Mouse (Mus musculus): ENCODE measurements around the gene Chn2.
A peak's percentile ranks its signal among the peaks of the same experiment; 100 is the strongest.

The Chn2 gene

DNA sequence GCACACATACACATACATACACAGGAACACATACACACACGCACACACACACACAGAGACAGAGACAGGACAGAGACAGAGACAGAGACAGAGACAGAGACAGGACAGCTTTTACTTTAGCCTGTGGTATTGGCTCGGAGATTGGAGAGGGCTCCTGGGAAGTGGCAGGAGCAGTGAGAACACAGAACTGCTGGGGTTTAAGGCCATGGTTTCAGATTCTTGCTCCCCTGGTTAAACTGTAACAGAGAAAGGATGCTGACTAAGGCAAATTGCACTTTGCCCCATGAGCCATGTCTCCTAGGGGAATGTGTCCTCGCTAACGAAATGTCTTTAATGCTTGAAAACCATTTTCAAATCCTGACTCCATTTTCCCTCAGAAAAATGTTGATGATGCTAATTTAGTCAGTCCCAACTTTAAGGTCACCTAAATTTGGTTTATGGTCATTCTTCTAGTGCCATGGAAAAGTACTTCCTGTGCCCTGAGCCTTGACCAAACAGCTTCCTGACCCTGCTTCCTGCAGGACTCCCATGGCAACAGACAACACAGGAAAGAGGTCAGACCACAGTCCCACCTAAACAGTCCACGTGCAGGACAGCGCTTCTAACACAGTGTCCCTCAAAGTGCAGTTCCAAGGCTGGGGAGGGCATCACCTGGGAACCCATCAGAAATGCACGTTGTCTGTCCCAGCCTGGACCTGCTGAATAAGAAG lies 163.1 kb downstream of the Chn2 start:
- DNase-seq (ENCODE audit: low read depth), result no peak

GRCm38 (mm10) chr6:54203316-54203715 lies 164.0 kb downstream of the Chn2 start:
- no peak for DNase-seq (ENCODE audit: low read depth)

- DNase-seq (ENCODE audit: low read depth), result no peak
Observed at GRCm38 (mm10) chr6:54203926-54204325, 164.6 kb downstream of the Chn2 start.

- DNase-seq (ENCODE audit: low read depth), result peak; percentile 11
Observed at GRCm38 (mm10) chr6:54204931-54205330, 165.6 kb downstream of the Chn2 start.

DNA sequence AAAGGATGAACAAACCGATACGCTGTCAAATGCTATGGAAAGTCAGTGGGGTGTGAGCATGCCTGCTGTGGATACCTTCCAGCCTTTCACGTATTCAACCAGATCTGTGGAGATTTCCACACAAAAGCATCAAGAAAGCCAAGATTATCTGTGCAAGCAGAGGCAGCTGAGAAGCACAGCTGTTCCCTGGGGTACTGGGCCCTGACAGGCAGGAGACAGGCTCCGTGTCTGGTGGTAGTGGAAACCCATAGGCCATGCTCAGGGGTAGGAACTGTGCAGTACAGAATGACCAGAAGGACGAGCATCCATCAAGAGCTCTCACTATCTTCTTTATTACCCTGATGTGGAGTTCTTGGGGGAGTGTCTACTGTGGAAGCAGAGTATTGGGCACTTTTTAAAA lies 166.1 kb downstream of the Chn2 start:
- DNase-seq (ENCODE audit: low read depth), result no peak

- no peak for DNase-seq (ENCODE audit: low read depth)
Observed at GRCm38 (mm10) chr6:54206221-54206738, 166.9 kb downstream of the Chn2 start.

- no peak for DNase-seq (ENCODE audit: low read depth)
Observed at GRCm38 (mm10) chr6:54208786-54209185, 169.4 kb downstream of the Chn2 start.

GRCm38 (mm10) chr6:54210971-54211370 lies 171.6 kb downstream of the Chn2 start:
- no peak for DNase-seq (ENCODE audit: low read depth)

- no peak for DNase-seq (ENCODE audit: low read depth)
Observed at GRCm38 (mm10) chr6:54211939-54212338, 172.6 kb downstream of the Chn2 start.

DNA sequence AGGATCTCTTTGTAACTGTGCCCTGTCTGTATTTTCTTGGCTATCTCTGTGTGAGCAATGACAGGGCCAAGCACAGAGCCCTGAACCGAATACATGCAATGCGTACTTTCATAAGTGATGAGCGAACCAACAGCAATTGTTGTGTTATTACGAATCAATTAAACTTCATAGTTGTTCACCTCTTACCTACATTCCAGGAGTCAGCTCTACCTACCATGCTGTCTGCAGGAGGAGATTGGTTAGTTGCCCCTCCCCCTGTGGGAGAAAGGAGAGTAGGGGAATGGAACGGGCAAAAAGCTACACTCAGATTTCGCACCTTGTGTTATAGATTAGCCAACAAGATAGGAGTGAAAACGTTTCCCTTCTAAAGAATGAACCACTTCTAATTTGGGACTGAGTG lies 174.4 kb downstream of the Chn2 start:
- DNase-seq (ENCODE audit: low read depth), result no peak

DNA sequence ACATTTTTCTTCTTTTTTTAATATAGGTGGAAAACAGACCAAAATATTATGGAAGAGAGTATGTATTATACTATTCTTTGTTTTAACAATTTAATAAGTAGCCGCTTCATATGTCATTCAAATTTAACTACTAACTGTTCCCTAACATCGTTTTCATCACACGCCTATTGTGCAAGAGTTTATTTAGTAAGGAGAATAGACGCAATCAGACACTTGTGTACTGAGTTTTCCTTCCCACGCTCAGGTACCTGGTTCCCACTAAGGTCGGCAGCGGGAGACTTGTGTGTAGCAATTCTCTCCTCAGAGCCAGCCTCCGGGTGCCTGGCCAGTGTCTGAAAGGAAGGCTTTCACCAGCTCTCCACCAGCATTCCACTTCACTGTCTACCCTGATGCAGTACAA lies 176.3 kb downstream of the Chn2 start:
- no peak for DNase-seq (ENCODE audit: low read depth)

DNA sequence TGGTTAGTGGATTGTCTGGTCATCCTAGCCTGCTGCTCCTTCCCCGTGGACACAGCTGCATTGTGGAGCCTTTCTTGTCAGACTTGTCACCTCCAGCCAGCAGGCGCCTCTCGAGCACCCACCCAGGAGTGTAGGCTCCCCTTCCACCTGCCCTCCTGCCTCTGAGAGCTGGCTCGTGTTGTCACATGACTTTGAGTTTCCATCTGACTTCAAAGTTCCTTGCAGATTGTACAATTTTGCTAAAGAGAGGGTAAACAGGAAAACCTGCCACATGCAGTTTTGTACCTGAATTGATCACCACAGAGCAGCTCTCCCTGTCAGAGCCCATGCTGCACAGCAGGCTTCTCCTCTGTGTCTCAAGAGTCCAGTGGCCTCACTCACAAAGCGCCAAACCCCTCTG lies 177.2 kb downstream of the Chn2 start:
- no peak for DNase-seq (ENCODE audit: low read depth)

DNA sequence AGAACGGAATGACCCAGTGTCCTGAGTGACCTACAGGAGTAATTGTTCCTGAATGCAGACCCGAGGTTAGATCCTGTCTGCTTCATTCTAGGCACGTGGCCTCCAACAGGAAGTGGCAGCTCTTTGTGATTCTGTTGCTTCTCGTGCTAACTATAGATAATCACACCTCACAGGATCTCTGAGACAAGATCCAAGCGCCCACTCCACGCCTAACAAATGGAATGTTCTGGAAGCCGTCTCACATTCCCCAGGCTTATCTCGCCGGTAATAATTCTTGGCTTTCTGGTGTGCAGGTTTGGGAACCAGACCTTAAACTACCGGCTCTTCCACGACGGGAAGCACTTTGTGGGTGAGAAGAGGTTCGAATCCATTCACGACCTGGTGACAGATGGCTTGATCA lies 180.8 kb downstream of the Chn2 start:
- no peak for DNase-seq (ENCODE audit: low read depth)

DNA sequence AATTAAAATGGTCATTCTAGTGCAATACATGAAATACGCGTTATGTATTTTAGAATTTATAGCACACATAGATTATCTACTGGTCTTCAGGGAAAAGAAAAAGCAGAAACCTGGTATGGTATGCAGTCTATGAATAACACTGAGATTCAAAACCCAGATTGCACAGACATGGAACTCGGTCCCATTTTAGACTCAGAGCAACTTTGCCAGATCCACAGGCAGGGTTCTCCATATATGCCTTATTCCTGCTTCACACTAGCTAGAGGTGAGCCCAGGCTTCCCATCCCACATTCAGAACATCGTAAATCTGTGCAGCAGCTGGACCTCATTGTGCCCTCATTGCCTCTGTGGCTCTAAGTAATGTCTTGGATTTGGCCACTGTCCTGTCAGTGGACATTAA lies 184.2 kb downstream of the Chn2 start:
- no peak for DNase-seq (ENCODE audit: low read depth)

- peak; percentile 29 for DNase-seq (ENCODE audit: low read depth)
Observed at GRCm38 (mm10) chr6:54224325-54224724, 185.0 kb downstream of the Chn2 start.

DNA sequence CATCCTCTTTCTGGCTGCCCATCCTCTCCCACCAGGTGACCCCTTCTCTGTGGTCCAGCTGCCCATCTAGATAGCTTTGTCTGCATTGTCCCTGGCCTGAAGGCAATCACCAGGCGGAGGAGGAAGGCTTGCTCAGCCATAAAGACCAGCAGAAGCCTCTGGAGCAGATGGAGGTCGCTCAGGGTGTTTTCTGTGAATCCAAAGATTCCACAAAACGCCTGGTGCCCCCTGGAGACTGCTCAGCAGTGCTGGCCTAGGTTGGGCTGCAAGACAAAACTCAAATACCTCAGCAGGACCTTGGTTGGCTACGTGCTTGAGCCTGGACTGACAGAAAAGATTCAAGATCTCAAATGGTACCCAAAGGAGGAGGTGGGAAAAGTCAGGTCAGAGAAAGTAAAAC lies 186.0 kb downstream of the Chn2 start:
- DNase-seq (ENCODE audit: low read depth), result no peak

DNA sequence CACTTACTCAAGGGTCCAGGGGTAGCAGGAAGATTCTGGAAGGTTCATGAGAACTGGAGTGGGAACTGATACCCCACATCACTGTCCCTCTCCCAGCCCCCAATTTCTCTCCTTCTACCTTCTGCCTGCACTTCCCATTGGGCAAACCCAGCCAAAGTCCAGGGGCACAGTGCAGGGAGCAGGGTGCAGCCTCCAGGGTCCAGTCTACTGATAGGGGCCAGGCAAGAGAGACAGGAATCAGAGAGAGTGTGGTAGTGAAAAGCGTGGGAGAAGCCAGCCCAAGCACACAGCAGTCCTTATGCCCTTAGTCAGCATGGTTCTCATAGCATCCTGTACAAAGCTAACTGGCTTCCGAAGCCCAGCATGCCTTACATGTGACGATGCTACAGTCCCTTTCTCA lies 187.7 kb downstream of the Chn2 start:
- no peak for DNase-seq (ENCODE audit: low read depth)

- DNase-seq (ENCODE audit: low read depth), result no peak
Observed at GRCm38 (mm10) chr6:54228421-54228820, 189.1 kb downstream of the Chn2 start.

DNA sequence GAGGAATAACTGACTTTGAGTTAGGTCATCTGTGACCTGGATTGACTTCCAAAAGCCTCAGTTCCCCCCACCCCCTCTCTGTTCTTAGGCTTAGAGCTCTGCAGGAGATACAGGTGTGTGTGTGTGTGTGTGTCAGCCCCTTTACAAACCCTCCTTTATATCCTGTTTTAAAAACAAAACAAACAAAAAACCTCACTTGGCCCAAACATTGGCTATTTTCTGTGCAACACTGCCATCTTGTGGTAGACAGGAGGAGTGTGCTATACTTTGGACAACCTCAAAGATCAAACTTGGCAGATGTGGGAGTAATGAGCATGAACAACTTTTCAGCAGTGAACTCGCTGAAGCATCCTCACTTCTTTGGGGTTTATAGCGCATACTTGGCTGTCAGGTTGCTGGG lies 189.5 kb downstream of the Chn2 start:
- peak; percentile 83 for DNase-seq (ENCODE audit: low read depth)

DNA sequence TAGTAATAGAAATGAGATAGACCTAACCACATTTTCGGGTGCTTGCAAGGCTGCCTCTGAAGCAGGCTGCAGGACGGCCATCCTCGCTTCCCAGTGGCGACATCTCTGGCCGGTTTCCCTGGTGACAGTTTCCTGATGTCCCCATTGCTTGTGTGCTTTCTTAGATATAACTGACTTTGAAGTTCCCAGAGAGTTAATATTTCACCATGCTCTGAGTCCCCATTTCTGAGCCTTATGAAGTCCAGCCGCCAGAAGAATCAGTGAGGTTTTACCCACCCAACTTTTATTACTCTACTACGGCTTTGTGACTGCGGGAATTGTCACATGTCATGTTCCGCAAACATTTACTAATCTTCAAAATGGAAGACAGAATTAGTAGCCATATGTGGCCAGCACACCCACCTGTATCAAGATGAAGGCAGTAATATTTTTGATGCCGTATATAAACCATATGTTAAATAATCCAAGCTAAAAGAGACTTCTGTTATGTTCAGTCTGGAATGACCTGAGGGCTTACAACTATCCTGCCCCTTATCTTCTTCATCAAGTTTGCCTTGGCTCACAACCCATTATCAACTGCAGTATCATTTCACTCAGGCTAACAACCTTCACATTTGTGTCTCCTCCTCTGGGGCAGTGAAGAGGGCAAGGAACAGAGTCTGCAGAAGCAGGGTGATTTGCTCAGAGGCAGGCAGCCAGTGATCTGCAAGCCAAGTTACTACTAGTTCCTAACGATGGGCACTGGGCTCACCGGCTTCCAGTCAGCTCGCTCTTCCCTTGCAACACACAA lies 192.6 kb downstream of the Chn2 start:
- DNase-seq (ENCODE audit: low read depth), result no peak

GRCm38 (mm10) chr6:54236441-54236840 lies 197.1 kb downstream of the Chn2 start:
- no peak for DNase-seq (ENCODE audit: low read depth)

GRCm38 (mm10) chr6:54241761-54242160 lies 202.4 kb downstream of the Chn2 start:
- no peak for DNase-seq (ENCODE audit: low read depth)

GRCm38 (mm10) chr6:54242286-54242685 lies 202.9 kb downstream of the Chn2 start:
- DNase-seq (ENCODE audit: low read depth), result no peak

Data from induced T-regulatory cell, adult 2 months (primary cell).